Mouse (Mus musculus): Measurements from ENCODE around the gene Scgb2b15. TPM values are rescaled to one million over a fixed set of nuclear protein-coding genes. Genes with fewer than 3 reads are reported as not detected.
"Not testable (repeated sequence)": the region's sequence is repeated elsewhere in the genome, so short reads cannot be mapped to it uniquely, and the experiment has no call there.

Scgb2b15 gene
- not detected in 2 replicates for total RNA-seq (2014; rRNA removed)
- not detected in 2 replicates for polyA plus RNA-seq (2015; fragmentation: Nextera tagmentation; extraction: Ambion mirVana)

DNA sequence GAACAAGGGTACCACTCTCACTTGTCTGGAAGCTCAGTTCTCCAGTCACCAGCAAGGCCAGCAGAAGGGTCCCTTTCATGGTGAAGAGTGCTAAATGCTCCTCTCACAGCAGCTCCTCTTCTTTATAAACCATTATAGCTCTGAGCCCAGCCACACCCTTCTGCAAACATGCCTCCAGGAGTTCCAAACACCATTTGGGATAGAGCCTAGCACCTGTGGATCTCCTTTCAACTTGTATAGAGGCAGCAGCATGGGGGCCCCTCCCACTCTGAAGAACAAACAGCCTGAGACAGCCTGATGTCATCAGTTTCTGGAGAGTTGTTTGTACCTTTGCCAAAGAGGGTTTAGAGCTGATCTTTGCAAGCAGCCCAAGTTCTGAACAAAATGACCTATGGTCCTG, at the start of gene Scgb2b15:
Gene Scgb2b15, minus strand, starts transcription at position 101 of the 400 bp plus-strand sequence.
- not testable (repeated sequence) for H3K4me2 ChIP-seq (ENCODE audit: low read depth, low read length, poor library complexity, severe bottlenecking); H3K9ac ChIP-seq (replicated peaks; ENCODE audit: low read length, poor library complexity, severe bottlenecking); H3K36me3 ChIP-seq (ENCODE audit: insufficient read depth, low read length); H3K27ac ChIP-seq (ENCODE audit: low read depth, low read length); DNase-seq (ENCODE audit: low spot score); ATAC-seq (ENCODE audit: low FRiP score); H3K4me3 ChIP-seq (ENCODE audit: low read depth, low read length); H3K27me3 ChIP-seq (ENCODE audit: insufficient read depth, low read length); H3K4me1 ChIP-seq (ENCODE audit: insufficient read depth, low read length); H3K9me3 ChIP-seq (ENCODE audit: low read length)

DNA sequence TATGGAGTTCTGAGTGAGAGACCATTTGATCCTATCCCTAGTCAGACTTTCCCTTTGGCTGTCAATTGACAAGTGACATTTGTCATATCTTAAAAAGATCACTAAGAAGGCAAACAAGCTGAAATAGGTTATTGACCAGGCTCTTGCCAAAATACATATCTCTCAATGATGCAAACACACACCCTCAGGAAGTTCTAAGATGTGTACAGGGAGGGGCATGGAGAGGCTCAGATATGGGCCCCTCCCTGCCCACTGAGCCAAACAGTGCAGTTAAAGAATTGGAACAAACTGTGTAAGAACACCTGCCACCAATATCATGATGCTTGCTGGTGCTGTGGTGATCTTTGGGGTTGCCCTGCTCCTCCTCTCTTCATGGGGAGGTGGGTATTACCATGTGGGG, 6.8 kb upstream of the Scgb2b15 start, which contains the start of gene Scgb1b15:
Gene Scgb1b15, plus strand, starts transcription at position 301 of the 400 bp plus-strand sequence.
- not testable (repeated sequence) for H3K36me3 ChIP-seq (ENCODE audit: insufficient read depth, low read length); ATAC-seq (ENCODE audit: low FRiP score)

More for the DNA sequence above, 6.8 kb upstream of the Scgb2b15 start, which contains the start of gene Scgb1b15:
- H3K4me2 ChIP-seq (ENCODE audit: low read depth, low read length, poor library complexity, severe bottlenecking); H3K4me1 ChIP-seq (ENCODE audit: insufficient read depth, low read length); H3K9ac ChIP-seq (replicated peaks; ENCODE audit: low read length, poor library complexity, severe bottlenecking); H3K27me3 ChIP-seq (ENCODE audit: insufficient read depth, low read length); DNase-seq (ENCODE audit: low spot score); H3K27ac ChIP-seq (ENCODE audit: low read depth, low read length); H3K4me3 ChIP-seq (ENCODE audit: low read depth, low read length); H3K9me3 ChIP-seq (ENCODE audit: low read length): not testable (repeated sequence)

Other genes with a start within 250 kb of the Scgb2b15 start
- not detected in 2 replicates for gene Scgb1b15, start 6.9 kb upstream of the Scgb2b15 start, total RNA-seq (2014; rRNA removed)
- gene Scgb1b15, start 6.9 kb upstream of the Scgb2b15 start, polyA plus RNA-seq (2015; fragmentation: Nextera tagmentation; extraction: Ambion mirVana) = not detected in 2 replicates
- gene Scgb2b17, start 226.9 kb upstream of the Scgb2b15 start, total RNA-seq (2014; rRNA removed) = not detected in 2 replicates
- not detected in 2 replicates for gene Scgb2b17, start 226.9 kb upstream of the Scgb2b15 start, polyA plus RNA-seq (2015; fragmentation: Nextera tagmentation; extraction: Ambion mirVana)
- not detected in 2 replicates for gene Scgb1b17, start 233.8 kb upstream of the Scgb2b15 start, total RNA-seq (2014; rRNA removed)
- gene Scgb1b17, start 233.8 kb upstream of the Scgb2b15 start, polyA plus RNA-seq (2015; fragmentation: Nextera tagmentation; extraction: Ambion mirVana) = not detected in 2 replicates